Mouse (Mus musculus): Measurements from ENCODE around the gene Cdc26.

Cdc26 gene

DNA sequence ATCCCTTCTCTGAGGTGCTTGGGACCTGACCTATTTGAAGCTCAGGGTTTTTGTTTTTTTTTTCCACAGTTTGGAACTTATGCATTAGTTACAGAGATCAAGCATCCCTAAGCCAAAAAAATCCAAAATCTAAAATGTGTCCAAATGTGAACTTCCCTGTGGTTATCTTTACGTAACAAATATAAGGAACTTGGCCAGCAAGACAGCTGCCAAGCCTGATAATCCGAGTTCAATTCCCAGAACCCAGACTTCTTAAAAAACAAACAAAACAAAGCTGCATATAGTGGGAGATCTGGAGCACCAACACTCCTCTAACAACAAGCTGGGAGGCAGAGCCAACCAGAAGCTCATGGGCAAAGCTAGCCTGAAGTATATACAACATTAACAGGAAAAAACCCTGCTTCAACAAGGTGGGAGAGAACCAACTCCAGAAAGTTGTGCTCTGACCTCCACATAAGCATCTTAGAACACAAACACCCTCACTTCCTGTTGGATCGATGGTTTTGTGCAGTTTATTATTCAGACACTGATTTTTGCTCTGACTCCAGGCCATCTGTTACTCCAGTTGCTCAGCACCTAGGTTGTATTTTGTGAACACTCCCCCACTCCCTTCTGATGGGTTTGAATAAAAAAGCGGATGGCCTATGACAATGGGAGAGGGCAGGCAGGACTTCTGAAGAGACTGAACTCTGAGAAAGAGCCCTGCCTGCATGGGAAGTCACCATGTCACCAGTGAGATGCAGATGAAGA is 10.7 kb downstream of the Cdc26 start:
- DNase-seq: no peak

DNA sequence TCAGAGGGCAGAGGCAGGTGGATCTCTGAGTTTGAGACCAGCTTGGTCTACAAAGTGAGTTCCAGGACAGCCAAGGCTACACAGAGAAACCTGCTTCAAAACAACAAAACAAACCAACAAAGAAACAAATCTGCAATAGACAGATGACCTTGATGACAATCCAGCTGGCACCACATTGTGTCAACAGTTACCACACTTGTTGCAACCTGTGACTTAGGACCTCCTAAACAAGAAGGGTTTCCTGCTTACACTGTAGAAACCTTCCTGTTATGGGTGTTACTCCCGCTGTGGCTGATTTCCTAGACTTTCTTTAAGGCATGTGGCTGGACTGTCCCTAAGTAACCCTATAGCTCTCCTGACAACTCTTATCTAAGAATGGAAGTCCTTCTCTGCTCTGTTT is 12.6 kb downstream of the Cdc26 start:
- no peak for DNase-seq

DNA sequence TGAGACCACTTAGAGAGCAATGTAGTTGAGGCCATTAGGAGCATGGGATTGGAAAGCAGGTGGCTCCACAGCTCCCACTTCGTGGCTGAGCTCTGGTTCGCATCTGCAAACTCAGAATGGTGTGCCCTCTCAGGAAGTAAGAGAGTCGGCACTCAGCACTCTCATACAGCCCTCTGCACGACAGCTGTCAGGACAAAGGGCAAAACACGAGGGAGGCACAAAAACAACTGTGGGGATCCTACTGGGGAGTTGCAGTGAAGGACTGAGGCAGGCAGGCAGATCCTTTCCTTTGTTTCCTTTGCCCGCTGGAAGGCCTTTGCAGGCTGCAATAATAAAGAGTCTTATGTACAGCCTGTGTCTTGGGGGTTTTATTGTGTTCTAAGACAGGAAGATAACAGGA is 15.0 kb downstream of the Cdc26 start:
- DNase-seq: no peak

DNA sequence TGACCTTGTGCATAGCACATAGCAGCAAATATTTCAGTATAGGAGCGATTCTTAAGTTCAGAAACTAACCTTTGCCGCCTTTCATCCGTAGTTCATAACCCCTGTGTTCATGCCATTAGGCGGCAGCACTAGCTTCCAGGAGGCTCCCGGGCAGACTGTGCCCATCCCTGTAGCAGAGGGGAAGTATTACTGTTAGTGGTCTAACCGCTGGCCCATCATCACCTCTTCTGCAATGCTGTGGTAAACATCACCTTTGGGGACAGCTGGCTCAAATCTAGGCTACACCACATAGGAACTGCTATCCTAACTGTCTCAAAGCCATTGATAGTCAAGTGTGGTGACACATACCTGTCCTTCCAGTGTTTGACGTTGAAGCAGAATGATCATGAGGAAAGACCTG is 16.6 kb downstream of the Cdc26 start:
- DNase-seq: no peak

DNA sequence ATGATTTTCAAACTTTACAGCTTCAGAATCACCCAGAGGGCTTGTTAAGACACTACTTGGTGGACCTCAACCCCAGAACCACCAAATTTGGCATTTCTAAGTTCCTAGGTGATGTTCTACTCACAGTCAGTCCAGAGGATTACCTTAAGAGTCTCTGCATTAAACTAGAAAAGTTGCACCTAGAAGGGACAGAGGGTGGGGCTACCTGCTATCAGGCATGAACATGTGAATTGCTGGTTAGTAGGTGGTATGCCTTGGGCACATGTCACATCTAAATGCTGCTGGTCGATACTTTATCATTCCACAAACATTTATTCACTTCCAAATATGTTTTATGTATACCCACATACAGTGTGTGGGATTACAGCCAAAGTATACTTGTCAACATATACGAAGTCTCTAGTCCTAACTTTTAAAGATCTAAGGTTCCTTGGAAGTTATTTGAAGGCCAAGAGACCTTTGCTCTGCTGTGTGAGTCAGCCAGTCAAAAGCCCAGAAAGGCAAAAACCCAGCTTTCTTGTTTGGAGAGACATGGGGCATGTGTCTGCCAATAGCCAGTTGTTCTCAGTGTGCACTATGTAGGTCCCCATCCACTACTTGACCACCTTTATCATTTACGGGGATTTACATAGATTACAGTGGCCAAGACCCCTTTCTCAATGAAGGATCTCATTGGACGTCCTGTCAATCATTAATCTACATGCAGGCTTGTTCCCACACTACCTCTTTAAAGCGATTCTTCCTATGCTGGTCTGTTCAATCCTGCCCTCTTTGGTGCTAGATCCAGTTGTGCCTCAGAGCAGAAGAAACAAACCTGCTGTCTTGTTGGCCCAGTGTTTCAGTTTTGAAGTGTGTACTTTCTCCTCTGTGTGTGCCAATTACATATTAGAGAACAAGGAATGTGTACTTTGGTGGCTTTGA is 18.6 kb downstream of the Cdc26 start:
- DNase-seq: no peak

DNA sequence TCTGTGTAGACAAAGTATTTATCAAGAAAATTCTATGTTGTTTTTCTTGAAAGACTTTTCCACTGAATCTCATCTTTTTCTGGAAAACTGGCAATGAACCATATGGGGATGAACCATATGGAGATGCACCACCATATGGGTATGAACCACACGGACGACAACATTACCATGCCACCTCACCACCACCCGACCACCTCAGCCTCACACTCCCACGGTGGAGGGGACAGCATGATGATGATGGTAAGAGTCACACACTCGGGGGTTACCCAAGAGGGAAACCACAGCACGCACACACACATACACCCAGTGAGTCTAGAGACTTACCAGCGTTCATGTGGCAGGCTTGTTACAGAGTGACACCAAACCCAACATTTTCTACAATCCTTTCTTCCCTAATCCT is 23.0 kb downstream of the Cdc26 start:
- DNase-seq: peak; percentile 31

DNA sequence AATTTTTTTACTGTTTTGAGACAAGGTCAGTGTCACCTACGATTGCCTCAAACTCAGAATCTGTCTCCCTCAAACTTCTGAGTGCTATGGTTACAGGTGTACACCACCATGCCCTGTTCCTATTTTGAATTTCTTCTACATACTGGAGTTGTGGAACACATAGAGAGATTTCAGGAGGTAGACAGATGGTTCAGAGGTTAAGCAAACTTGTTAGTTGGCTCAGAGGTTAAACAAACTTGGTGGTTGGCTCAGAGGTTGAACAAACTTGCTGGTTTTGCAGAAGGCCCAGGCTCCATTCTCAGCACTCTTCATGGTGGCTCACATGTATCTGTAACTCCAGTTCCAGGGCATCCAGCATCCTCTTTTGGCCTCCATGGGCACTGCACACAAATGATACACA is 24.3 kb downstream of the Cdc26 start:
- no peak for DNase-seq

DNA sequence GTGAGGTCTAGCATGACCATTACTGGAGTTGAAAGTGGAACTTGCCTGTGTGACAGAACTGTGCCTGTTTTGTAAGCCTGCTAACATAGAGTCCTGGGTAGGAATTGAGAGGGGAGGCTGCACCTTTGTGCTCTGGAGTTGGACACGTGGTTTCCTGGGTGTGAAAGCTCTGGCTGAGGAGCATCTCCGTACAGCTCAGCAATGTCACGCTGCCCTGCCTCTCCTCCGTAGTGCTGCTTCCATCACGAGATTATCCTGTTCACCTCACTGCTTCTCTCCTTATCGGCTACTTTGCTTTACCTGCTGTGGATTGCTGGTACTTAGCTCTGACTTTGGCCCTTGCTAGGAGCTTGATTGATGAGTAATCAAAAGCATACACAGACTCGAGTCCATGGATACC is 24.7 kb downstream of the Cdc26 start:
- DNase-seq: no peak

DNA sequence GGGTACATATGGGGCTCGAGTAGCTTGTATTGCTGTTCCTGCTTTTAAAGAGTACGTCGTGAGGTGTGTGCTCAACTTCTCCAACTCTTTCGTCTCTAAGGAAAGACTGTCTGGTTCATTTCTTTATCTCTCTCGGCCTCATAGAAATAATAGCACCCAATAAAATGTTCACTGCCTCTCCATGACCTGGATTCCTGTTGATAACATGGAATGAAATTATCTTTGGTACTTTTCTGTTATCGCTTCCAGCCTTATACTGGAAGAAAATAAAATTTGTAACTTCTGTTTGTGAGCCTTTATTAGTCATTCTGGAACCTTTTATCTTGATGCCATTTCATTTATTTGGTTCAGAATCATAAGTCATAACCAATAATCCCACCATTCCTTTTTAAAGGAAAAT is 25.2 kb downstream of the Cdc26 start:
- DNase-seq: no peak

DNA sequence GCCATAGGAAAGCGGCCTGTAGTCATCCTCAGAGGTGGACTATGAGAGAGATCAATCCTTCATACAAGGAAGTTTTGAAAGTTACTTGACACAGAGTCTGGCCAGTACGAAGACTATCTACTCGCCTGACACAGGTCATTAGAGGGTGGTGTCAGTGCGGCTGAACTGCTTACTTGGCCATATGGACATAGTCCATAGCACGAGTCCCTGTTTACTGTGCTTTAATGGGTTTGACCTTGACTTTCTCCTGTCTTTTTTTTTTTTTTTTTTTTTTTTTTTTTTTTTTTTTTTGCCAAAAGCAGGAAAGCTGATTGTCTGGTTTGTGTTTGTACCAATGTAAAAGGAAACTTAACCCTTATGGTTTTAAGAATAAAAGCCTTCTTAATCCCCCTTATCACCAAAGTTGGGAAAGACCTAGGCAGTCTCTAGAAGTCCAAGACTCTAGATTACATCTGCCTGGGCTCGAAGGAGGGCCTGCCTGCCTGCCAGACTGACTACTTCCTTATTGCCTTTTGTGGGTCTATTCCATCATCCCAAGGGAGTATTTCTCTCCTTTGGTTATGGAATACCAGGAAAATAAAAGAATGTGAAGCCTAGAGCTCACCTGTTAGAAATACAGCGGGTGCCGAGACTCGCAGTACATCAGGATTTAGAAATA is 28.6 kb downstream of the Cdc26 start:
- no peak for DNase-seq

DNA sequence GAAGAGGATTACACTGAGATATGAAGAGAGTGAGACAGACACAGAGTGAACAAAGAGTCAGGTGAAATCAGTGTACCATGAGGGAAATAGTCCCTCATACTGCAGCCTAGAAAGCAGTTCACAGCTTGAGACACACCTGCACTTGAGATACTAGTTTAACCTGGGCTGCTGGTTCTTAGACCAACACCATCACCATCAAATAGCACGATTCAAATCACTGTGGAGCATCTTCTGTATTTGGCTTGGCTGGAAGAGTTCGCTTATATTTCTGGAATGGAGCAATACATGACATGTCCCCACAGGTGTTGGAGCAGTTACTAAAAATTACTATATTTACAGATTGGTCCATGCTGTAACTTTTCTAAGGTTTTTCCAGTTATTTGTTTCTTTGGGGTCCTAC is 32.3 kb downstream of the Cdc26 start:
- no peak for DNase-seq

DNA sequence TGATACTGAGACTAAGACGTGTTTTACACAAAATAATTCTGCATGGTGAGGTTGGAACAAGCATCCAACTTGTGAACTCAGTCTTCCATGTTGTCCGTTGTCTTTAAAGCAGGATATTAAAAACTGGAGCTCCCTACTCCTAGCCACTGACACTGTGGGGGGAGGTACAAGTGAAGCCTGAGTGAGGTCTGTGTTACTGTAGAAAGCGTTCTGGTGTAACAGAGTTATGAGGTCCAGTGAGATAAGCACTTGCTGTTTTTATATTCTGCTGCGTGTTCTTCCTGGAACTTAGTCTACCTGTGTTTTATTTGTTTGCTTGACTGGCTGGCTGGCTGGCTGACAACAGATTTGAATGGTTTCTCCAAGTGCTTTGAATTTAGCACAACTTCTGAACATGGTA is 34.1 kb downstream of the Cdc26 start:
- no peak for DNase-seq

DNA sequence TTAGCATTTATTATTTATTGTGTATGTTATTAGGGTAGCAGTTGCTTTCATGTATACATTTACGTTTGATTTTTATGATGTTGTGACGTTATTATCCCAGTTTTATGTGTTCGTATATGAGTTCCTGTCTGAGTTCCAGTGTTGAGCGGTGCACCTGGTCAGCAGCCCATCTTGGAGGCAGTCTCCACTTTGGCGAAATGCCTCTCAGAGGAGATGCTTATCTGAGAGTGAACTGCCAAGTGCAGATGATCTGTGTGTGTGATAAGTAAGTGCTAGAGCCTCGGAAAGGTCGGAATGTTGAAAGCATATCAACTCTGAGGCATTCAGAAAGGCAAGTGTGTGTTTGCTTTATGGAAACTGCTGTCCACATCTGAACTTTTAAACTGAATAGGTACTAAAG is 34.8 kb downstream of the Cdc26 start:
- no peak for DNase-seq

DNA sequence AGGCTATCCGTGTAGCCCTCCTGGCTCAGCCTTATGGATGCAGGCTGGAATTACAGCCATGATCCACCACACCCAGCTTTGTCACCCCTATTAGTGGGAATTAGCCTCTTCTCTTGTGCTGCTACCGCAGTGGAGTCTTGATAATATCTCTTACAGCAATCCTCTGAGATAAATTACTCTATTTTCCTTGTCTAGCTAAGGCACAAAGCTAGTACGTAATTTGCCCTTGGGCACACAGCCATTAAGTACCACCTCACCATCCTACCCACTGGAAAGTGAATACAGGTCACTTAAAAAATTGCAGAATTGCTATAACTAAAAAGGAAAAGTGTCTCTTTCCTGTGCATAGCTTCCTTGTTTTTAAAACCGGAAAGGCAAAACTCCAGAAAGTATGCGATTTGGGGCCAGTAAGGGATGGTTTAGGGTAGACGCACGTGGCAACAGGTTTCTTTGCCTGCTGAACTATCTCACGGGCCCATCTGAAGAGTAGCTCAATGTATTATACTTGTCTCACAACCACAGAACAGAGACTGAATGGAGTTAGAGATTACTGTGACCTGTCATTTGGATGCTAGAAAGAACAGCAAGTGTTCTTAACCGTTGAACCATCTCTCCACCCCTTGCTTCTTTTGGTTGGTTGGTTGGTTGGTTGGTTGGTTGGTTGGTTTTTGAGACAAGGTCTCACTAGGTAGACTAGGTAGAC is 35.5 kb downstream of the Cdc26 start:
- no peak for DNase-seq

DNA sequence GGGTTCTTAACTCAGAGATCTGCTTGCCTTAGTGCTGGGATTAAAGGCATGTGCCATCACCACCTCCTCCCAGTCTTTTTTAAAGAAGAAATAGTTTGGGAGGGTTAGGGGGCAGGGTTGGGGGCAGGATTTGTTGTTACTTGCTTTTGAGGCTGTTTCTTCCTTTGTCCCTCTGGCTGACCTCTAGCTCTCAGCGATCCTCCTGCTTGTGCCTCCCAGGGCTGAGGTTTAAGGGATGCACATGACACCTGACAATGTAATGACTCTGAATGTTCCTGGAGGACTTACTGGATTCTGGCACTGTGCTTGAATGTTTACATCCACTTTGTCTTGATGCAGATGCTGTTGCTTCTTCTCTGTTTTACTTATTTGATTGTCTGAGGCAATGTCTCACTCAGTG is 36.0 kb downstream of the Cdc26 start:
- DNase-seq: no peak

DNA sequence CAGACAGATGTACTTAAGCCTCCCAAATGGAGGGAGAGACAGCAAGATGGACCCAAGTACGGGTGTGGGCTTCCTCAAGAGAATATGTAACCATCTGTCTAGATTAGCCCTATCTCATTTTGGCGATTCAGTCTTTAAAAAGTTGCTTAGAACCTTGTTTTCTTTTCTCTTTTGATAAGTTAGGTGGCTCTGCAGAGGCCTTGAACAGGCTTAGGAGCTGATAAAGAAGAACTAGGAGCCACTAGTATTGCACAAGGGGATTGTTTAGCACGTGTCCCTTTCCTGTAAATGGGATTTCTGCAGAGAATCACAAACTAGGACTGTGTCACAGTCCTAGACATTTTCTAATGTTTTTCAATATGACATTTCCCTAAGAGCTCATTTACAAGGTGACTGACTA is 39.4 kb downstream of the Cdc26 start:
- no peak for DNase-seq

DNA sequence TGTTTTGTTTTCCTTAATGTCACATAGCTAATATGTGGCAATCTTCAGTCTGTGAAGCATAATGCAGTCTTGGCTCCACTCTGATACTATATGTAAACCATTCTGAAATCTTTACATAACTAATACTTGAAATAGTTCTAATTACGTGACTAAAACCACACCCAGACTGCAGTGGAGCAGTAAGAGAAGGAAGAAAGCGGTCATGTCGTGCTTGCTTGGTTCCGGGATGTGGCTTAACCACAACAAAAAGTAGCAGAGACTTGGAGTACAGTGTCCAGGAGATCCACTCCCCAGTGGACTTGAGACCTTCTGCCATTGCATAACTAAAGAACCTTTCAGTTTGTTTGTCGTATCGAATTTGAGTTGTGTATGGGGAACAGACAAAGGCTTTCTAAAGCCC is 40.9 kb downstream of the Cdc26 start:
- DNase-seq: no peak

DNA sequence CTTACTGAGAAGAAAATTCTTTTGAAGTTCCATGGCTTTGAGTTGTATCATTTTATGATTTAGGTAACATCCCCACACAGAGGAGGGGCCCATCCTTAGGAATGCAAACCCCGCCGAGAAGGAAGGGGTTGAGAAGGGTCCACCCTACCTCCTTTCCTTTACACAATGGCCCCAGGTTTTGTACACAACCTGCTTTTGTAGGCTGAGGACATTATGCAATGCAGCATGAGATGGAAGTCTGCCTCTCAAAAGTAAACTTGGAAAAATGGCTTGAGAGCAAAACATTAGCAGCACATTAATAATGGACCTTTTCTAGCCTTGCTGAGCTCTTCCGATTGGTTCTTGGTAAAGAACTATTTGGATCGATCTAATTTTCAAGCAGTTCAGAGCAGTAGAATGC is 42.2 kb downstream of the Cdc26 start:
- DNase-seq: no peak

DNA sequence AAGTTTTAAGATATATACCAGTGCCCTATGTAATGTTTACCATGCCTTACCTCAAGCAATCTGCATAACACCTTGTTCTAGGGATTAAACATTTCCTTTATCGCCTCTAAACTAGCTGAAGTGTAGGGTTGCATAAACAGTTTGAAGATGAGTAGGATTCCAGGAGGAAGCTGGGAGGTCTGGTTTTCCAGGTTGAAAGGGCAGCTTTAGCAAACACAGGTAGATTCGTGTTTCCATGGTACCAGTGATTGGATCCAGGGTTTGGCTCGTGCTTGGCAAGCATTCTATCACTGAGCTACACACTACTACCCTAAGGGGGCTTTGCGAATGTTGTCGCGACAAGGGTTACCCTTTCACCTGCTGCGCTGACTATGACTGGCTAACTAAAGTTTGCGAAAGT is 44.1 kb downstream of the Cdc26 start:
- DNase-seq: no peak

DNA sequence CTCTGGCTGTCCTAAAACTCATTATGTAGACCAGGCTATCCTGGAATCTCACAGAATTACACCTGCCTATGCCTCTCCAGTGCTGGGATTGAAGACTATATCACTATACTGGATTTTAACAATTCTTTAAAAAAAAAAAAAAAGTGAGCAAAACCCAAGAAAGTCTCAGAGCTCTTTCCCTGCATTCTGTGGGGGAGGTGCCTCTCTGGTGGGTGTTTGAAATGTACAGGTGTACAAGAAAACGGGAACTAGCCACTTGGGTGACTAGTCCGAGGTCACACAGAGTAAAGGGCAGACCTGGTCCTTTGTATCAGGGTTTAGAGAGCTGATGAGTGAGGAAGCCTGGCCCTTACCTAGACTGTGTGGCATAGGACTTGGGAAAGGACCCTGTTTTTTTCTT is 46.0 kb downstream of the Cdc26 start:
- no peak for DNase-seq

DNA sequence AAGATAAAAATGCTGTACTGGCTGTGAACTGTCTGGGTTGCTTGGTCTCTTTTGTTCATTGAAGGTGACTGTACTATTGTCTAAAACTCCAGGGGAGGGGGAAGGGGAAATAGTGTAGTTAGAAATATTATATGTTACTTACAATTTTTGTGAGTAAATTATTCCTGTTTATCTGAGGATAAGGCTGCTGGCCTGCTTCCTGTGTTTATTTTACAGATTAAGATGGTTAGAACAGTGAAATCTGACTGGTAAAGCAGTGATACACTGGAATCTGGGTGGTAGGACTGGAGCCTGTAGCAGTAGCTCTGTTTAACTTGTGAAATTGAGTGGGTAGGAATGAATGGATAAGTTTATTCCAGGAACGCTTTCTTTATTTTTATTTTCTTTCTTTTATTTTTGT is 46.4 kb downstream of the Cdc26 start:
- no peak for DNase-seq

DNA sequence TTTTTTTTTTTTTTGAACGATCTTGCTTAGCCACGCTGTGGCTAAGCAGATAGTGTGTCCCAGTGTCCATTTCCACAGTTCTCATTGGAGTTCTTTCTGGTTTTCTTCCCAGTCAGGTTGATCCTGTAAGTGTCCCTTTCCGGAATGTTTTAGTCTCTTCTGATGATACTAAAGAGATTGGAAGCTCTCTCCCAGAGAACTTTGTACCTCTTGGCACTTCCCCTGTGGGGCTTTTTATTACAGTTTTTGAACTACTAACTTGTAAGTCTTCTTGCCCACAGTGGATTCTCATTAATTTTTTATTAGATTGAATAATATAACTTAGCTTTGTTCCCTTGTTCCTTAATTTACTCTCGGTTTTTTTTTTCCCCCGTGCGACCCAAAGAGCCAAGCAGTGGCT is 46.9 kb downstream of the Cdc26 start:
- DNase-seq: no peak

DNA sequence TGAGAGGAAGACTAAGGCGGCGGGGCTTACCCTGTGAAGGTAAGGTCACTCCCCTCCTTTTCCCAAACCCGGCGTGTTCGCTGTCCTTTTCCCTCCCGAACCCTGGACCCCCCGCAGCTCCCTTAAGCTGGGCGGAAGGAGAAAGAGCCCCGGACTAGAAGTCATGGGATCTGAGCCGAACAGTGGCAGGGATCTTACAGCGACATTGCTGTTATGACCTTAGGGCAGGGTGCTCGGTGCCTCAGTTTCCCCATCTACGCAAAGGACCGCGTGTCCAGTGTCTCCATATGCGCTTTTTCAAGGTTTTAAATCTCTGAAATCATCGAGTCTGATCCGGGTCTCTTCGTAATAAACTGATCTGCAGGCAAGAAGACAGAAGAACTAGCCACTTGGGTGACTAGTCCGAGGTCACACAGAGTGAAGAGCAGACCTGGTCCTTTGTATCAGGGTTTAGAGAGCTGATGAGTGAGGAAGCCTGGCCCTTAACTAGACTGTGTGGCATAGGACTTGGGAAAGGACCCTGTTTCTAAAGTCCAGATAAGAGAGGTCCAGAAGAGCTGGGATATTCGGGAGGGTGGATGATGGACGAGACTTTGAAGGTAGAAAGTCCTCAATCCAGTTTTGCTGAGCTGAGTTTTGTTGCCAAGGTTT is 47.5 kb downstream of the Cdc26 start:
- no peak for DNase-seq

All from right cerebral cortex, adult 18-20 months (tissue).